Mouse (Mus musculus): Measurements from ENCODE around the gene Hip1r.
"Not testable (repeated sequence)": the region's sequence is repeated elsewhere in the genome, so short reads cannot be mapped to it uniquely, and the experiment has no call there.

Gene Hip1r

DNA sequence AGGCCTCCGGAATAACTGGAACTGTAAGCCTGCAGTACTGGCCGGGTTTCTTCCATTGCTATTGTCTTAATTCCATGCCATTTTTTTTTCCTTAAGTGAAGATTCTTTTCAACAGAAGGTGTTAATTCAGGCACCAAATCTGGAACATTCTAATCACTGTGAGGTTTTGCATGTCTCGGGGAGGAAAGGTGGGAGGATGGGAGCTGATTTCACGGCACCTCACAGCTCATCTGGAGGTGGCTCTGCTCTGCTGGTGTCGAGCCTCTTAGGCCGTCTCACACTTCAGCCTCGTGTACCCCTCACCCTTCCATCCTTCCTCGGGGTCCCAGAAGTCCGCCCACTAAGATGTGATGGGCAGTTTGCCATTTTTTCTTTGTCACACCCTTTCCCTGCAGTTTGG is 67.7 kb downstream of the Hip1r start:
- no peak for DNase-seq

GRCm38 (mm10) chr5:124043212-124043978 is 70.0 kb downstream of the Hip1r start:
- no peak for DNase-seq

- DNase-seq, result no peak
These were observed 70.6 kb downstream of the Hip1r start for GRCm38 (mm10) chr5:124043999-124044398.

DNA sequence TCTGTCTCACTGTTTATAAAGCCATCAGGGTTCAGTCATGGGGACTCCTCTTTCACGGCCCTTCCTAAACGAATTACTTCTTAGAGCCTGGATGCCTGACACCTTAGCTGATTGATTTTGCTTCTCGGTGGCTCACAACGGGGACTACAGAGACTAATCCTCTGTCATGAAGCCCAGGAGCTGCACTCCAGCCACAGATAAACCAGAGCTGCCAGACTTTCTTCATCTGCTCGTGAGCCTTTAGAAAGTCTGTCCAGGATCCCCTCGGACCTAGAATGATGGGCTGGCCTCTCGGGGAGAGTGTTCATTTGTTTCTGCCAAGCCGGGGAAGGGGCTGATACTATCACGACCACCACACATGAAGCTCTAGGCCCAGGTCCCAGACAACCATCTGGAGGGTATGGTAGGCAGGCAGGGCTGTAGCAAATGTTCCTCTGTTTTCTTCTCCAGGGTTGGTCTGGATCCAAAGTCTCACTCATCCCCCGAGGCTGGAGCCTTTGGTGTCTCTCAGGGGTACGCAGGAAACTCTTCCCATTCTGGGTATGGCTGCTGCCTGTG is 72.1 kb downstream of the Hip1r start:
- no peak for DNase-seq

GRCm38 (mm10) chr5:124046741-124047401 is 73.4 kb downstream of the Hip1r start:
- no peak for DNase-seq

DNA sequence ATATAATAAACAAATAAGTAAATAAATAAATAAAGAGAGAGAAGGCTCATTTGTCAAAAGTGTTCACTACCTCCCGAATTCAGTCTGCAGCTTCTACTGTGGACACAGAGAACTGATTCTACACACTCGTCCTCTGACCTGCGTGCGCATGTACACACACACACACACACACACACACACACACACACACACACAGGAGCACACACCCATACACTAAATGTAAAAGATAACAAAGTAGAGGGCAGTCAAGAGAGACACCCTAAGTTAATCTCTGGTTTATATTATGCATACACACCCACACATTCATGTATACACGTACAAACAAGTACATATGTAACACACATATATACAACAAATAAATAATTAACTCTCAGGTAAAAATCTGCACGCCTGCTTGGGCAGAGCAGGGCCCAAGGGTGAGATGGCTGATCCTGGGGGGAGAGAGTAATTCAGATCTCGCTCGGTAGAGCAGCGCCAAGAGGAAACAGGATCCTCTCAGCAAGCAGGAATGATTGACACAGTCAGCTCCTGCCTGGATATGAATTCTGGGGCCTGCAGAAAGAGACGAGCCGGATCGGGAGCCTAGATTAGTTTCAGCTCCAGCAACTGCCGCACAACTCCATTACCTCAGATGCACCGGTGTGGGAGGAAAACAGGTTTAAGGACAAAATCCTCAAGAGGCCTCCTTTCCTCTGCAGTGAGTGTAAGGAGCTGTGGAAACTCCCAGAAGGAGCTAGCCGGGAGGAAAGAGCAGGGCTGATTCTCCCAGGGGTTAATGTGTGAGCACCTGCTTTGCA is 76.0 kb downstream of the Hip1r start:
- no peak for DNase-seq

DNA sequence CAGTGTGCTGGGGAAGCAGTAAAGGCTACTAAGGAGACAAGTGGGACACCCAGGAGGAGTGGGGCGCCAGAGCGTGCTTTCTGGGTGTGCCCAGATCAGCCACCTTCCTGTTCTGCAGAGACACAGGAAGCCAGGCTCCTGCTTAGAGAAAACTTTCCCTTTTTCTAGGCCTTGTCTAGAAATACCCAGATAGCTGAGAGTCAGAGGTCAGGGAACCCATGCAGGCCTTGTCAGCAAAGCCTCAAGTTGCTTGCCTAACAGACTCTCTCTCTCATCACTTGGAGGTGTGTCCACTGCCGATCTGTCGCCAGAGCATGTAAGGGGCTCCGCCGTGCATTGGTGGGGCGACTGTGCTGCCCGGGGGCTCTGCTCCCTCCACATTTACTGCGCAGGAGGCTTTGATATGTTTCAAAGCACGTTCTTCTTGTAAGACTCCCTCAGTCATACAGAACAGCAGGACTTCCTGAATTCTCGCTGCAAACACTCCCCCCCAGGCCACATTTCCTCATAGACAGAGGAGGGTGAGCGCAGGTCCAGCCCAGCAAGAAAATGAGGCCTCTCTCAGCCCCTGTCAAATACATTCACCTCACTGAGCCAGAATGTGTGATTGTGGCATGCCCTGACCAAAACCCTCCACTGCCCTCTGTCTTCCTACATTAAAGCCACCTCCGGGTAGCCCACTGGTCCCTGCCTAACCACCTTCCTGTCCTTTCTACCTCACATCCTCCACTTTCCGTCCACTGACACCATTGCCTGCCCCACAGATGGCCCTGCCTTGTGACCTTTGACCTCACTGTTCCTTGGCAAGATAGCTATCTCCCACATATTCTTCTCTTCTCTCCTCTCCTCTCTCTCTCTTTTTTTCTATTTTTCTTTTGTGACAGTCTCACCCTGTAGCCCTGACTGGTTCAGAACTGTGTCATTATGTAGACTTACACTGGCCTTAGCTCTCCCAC is 76.9 kb downstream of the Hip1r start:
- no peak for DNase-seq

GRCm38 (mm10) chr5:124051899-124052491 is 78.6 kb downstream of the Hip1r start:
- DNase-seq, result no peak

DNA sequence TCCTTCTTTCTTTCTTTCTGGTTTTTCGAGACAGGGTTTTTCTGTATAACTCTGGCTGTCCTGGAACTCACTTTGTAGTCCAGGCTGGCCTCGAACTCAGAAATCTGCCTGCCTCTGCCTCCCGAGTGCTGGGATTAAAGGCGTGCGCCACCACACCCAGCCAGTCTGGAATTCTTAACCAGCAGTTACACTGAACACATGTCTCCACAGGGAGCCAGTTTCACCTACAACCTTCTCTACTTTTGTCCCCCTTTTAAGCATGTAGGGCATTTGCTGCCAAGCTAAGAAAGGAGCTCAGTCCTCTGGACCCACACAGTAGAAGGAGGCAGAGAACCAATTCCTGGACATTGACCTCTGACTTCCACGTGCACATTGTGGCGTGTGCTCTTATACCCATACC is 79.2 kb downstream of the Hip1r start:
- not testable (repeated sequence) for DNase-seq

Data from cerebellum, postnatal 36 days (tissue).